28 mouse cellular contexts compared by ENCODE assay signal in the genomic region with DNA sequence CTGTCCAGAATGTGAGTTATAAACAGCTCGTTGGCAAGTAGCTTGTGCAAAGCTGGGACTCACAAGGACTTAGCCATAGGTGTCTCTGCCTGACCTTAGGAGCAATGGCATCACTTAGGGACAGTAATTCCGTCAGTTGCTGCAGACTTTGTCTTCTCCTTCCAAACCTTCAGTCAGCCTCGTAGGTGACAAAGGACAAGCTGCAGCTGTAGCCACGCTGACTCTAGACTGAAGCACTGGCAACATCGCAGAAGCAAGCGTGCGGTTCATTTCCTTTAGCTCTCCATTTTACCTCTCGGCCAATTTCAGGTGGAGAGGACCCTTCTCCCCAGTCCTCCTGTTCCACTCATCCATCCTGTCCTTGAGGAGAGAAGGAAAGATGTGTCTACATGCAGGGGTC. TPM values are rescaled to one million over a fixed set of nuclear protein-coding genes. Genes with fewer than 3 reads are reported as not detected.
DNase-seq lines count a peak whose midpoint lies in the region; ATAC-seq and TF ChIP-seq lines count a peak whose summit lies in the region.
"Had no signal": no experiment of that assay in that cellular context is flagged by ENCODE, and none has a peak within 500 bp of the region (broad histone marks: within the 10 kb centered on the region; RNA-seq: fewer than 3 reads in every experiment).

No protein-coding gene starts in this region.

- DNase-seq in lung, embryonic 14.5 days: peak; percentile 83
- no peak for DNase-seq in lung, adult 2 months
- no peak for DNase-seq in CH12.LX (ENCODE audit: extremely low read depth)
- peak; percentile 49 for DNase-seq in lung, postnatal 0 days (ENCODE audit: low spot score)
- DNase-seq in lung, postnatal 36 days: peak; percentile 60
- DNase-seq in layer of hippocampus, adult 2 months (ENCODE audit: low spot score in 2 of 2): no peak
- DNase-seq: adrenal gland, adult 8-10 months; adrenal gland, postnatal 25 days; cerebellum, adult 11-12 months; cerebellum, adult 8-10 months; cerebellum, postnatal 10 days; cerebellum, postnatal 36 days; embryo, embryonic 11 days; gastrocnemius, postnatal 14 days; heart, adult 18-20 months; heart, postnatal 10 days; heart, postnatal 36 days had no signal

- no peaks in the 10 kb centered on the region for H3K27me3 ChIP-seq in lung, embryonic 14.5 days (ENCODE audit: insufficient read depth, low read length)
- H3K27me3 ChIP-seq in CH12.LX (replicated peaks): no peaks in the 10 kb centered on the region
- H3K27me3 ChIP-seq in lung, postnatal 0 days (replicated peaks; ENCODE audit: insufficient read depth, low read length): no peaks in the 10 kb centered on the region
- H3K27me3 ChIP-seq: forebrain, embryonic 15.5 days had no signal

- no peak for TF ChIP-seq CTCF in lung, embryonic 14.5 days (IDR thresholded peaks at IDR 0.05; ENCODE audit: low read depth)
- no peak for TF ChIP-seq CTCF in lung, adult 2 months (IDR thresholded peaks at IDR 0.05; ENCODE audit: insufficient read depth, low read length)
- TF ChIP-seq CTCF in CH12.LX (conservative IDR thresholded peaks at IDR 0.05 in 1 of 2, IDR thresholded peaks at IDR 0.05 in 1 of 2; ENCODE audit: low read depth in 2 of 2, low read length in 2 of 2): no peak
- no peak for TF ChIP-seq CTCF in lung, postnatal 0 days (IDR thresholded peaks at IDR 0.05)
- no peak for TF ChIP-seq CTCF in layer of hippocampus, adult 2 months (conservative IDR thresholded peaks at IDR 0.05)

- H3K4me2 ChIP-seq in lung, embryonic 14.5 days: no peak overlapping the region
- peak overlapping the region; percentile 8; the same call in 1 of the 2 replicates for H3K4me2 ChIP-seq in CH12.LX (ENCODE audit: insufficient read depth, low read depth, poor library complexity, severe bottlenecking)
- H3K4me2 ChIP-seq in lung, postnatal 0 days (replicated peaks; ENCODE audit: low read depth, low read length): no peak overlapping the region
- H3K4me2 ChIP-seq: embryonic facial prominence, embryonic 13.5 days; forebrain, embryonic 12.5 days; forebrain, embryonic 15.5 days; heart, embryonic 12.5 days; heart, embryonic 15.5 days; hindbrain, embryonic 14.5 days had no signal

- H3K4me1 ChIP-seq in lung, embryonic 14.5 days (ENCODE audit: insufficient read depth): peaks cover 17% of the 10 kb centered on the region
- H3K4me1 ChIP-seq in lung, adult 2 months (ENCODE audit: control insufficient read depth, insufficient read depth, low read length): peaks cover 9% of the 10 kb centered on the region
- peaks cover 65 to 97% of the 10 kb centered on the region in 2 experiments for H3K4me1 ChIP-seq in CH12.LX (ENCODE audit: control insufficient read depth in 1 of 2, insufficient read depth in 2 of 2)
- H3K4me1 ChIP-seq in lung, postnatal 0 days (ENCODE audit: insufficient read depth, low read depth, low read length): no peaks in the 10 kb centered on the region; the same call in 1 of the 2 replicates
- H3K4me1 ChIP-seq: embryonic facial prominence, embryonic 13.5 days had no signal

- dilution Hi-C loops in CH12.LX (cut with MboI; ENCODE audit: extremely low pct_ligation_motif_present, extremely low pct_unique_long_range_greater_than_20kb, low sequenced_read_pairs): no loop called here

- TF ChIP-seq RAD21 in CH12.LX (IDR thresholded peaks at IDR 0.05; ENCODE audit: low read depth, low read length): no peak

- ATAC-seq in lung, embryonic 14.5 days (ENCODE audit: insufficient read depth): peak; percentile 17; the same call in 1 of the 2 replicates
- ATAC-seq in lung, postnatal 0 days: 0 out of 2 replicates have a peak, but pooled peaks have one; percentile 25
- ATAC-seq: activated CD4-positive, CD25-positive, alpha-beta regulatory T cell, adult 4 months; CD4-positive, CD25-positive, alpha-beta regulatory T cell, adult 4 months; forebrain, embryonic 15.5 days; hindbrain, postnatal 0 days had no signal

- no peak for TF ChIP-seq EP300 in CH12.LX (IDR thresholded peaks at IDR 0.05; ENCODE audit: low read length)
- no peak for TF ChIP-seq EP300 in lung, postnatal 0 days (IDR thresholded peaks at IDR 0.05)

- H3K27ac ChIP-seq in lung, embryonic 14.5 days (ENCODE audit: low read depth): no peak overlapping the region
- H3K27ac ChIP-seq in CH12.LX (ENCODE audit: insufficient read depth, low read depth): no peak overlapping the region
- H3K27ac ChIP-seq in lung, postnatal 0 days (ENCODE audit: low read length): no peak overlapping the region
- H3K27ac ChIP-seq in layer of hippocampus, adult 2 months: no peak overlapping the region
- H3K27ac ChIP-seq: embryonic facial prominence, embryonic 10.5 days; embryonic facial prominence, embryonic 13.5 days; forebrain, embryonic 12.5 days; forebrain, embryonic 15.5 days; heart, embryonic 15.5 days; hindbrain, embryonic 14.5 days; hindbrain, postnatal 0 days had no signal

- WGBS in lung, embryonic 14.5 days: 46% methylated on average over 8 of the region's 8 CpGs
- 66% methylated on average over 8 of the region's 8 CpGs for WGBS in lung, adult 2 months
- WGBS in lung, postnatal 0 days: 51% methylated on average over 8 of the region's 8 CpGs

- no peak overlapping the region for H3K9ac ChIP-seq in lung, embryonic 14.5 days
- no peak overlapping the region for H3K9ac ChIP-seq in CH12.LX (ENCODE audit: insufficient read depth, low read depth)
- no peak overlapping the region for H3K9ac ChIP-seq in lung, postnatal 0 days (replicated peaks; ENCODE audit: low read depth)
- H3K9ac ChIP-seq: forebrain, embryonic 12.5 days; forebrain, embryonic 15.5 days; heart, embryonic 12.5 days; heart, embryonic 15.5 days; hindbrain, embryonic 14.5 days had no signal

- H3K36me3 ChIP-seq in lung, embryonic 14.5 days (ENCODE audit: insufficient read depth): no peaks in the 10 kb centered on the region
- H3K36me3 ChIP-seq in CH12.LX (replicated peaks in 1 of 2; ENCODE audit: control insufficient read depth in 1 of 2, insufficient read depth in 1 of 2, low read length in 1 of 2): peaks cover 13 to 48% of the 10 kb centered on the region in 2 experiments
- H3K36me3 ChIP-seq in lung, postnatal 0 days (ENCODE audit: insufficient read depth, low read length): no peaks in the 10 kb centered on the region
- H3K36me3 ChIP-seq: embryonic facial prominence, embryonic 10.5 days; embryonic facial prominence, embryonic 13.5 days; forebrain, embryonic 12.5 days; forebrain, embryonic 15.5 days; heart, embryonic 12.5 days; heart, embryonic 15.5 days had no signal

- no peaks in the 10 kb centered on the region for H3K9me3 ChIP-seq in lung, embryonic 14.5 days (ENCODE audit: low read depth, low read length)
- H3K9me3 ChIP-seq in CH12.LX (replicated peaks; ENCODE audit: low read length): no peaks in the 10 kb centered on the region
- H3K9me3 ChIP-seq in lung, postnatal 0 days (ENCODE audit: low read length): no peaks in the 10 kb centered on the region
- H3K9me3 ChIP-seq: embryonic facial prominence, embryonic 10.5 days; embryonic facial prominence, embryonic 13.5 days; forebrain, embryonic 12.5 days; forebrain, embryonic 15.5 days; heart, embryonic 12.5 days; heart, embryonic 15.5 days had no signal

- H3K4me3 ChIP-seq in lung, embryonic 14.5 days (ENCODE audit: low read depth, low read length): no peak overlapping the region
- H3K4me3 ChIP-seq in lung, adult 2 months (replicated peaks; ENCODE audit: extremely low read depth, low read depth, low read length): no peak overlapping the region
- no peak overlapping the region for H3K4me3 ChIP-seq in CH12.LX (replicated peaks in 1 of 3; ENCODE audit: low read depth in 2 of 3, low read length in 2 of 3, poor library complexity in 1 of 3)
- H3K4me3 ChIP-seq in lung, postnatal 0 days (ENCODE audit: low read depth, low read length): no peak overlapping the region
- no peak overlapping the region for H3K4me3 ChIP-seq in layer of hippocampus, adult 2 months
- H3K4me3 ChIP-seq: embryonic facial prominence, embryonic 10.5 days; embryonic facial prominence, embryonic 13.5 days; erythroblast, embryonic 14.5 days; forebrain, embryonic 12.5 days; forebrain, embryonic 15.5 days; heart, embryonic 12.5 days; heart, embryonic 15.5 days had no signal

- in situ Hi-C loops in CH12.LX (cut with MboI; ENCODE audit: low pct_ligation_motif_present, low pct_unique_long_range_greater_than_20kb, low sequenced_read_pairs): no loop called here

- TF ChIP-seq POLR2A in lung, adult 2 months (IDR thresholded peaks at IDR 0.05; ENCODE audit: borderline replicate concordance, extremely low read depth, low read depth, low read length): no peak
- no peak for TF ChIP-seq POLR2A in CH12.LX (IDR thresholded peaks at IDR 0.05; ENCODE audit: low read depth, low read length)

- H3K79me2 ChIP-seq in CH12.LX (replicated peaks; ENCODE audit: control insufficient read depth, extremely low read depth, insufficient read depth, poor library complexity, severe bottlenecking): peaks cover 4% of the 10 kb centered on the region

TF ChIP-seq in CH12.LX, 34 proteins besides CTCF, POLR2A, EP300 and RAD21:
- TF ChIP-seq IRF4 (IDR thresholded peaks at IDR 0.05; ENCODE audit: low read depth, low read length) (no peak), POLR2AphosphoS2 (IDR thresholded peaks at IDR 0.05; ENCODE audit: low read depth, low read length) (no peak), KAT2A (IDR thresholded peaks at IDR 0.05; ENCODE audit: insufficient replicate concordance, low read length) (no peak), MXI1 (IDR thresholded peaks at IDR 0.05; ENCODE audit: low read depth, low read length) (0 out of 2 replicates have a peak, but pooled peaks have one; percentile 9), RCOR1 (conservative IDR thresholded peaks at IDR 0.05; ENCODE audit: low read depth, low read length) (no peak), SIN3A (IDR thresholded peaks at IDR 0.05; ENCODE audit: low read length) (no peak)

RNA-seq across cellular contexts. Expression of a gene that starts 7.3 kb away (rescaled TPM):
- 7.3 and 8.0 TPM in 2 replicates for polyA plus RNA-seq in lung, embryonic 14.5 days (2014; fragmentation: Nextera tagmentation; extraction: Ambion mirVana)
- 12.3 and 13.3 TPM in 2 replicates for polyA plus RNA-seq in lung, adult 2 months (2012; rRNA removed)
- total RNA-seq in CH12.LX (2012; rRNA removed) (7.1 and 14.4 TPM in 2 replicates), CH12.LX (2014; rRNA removed) (2.5 and 3.2 TPM in 2 replicates)
- 6.4 and 7.6 TPM in 2 replicates for polyA plus RNA-seq in CH12.LX (2012; ENCODE audit: insufficient read length, low read depth)
- polyA plus RNA-seq in lung, postnatal 0 days (2015; fragmentation: Nextera tagmentation; extraction: Ambion mirVana): 4.3 and 5.4 TPM in 2 replicates
- total RNA-seq in layer of hippocampus, adult 2 months (2021): 1 to 10 TPM; 2.4 to 2.7 TPM
- polyA plus RNA-seq: erythroblast, embryonic 14.5 days had no signal

Comparison
In these comparisons a context has a peak if more than half of its experiments do, and no peak if none do; other contexts are left out.
1. DNase-seq: peak in lung, embryonic 14.5 days (single experiment), lung, postnatal 0 days (single experiment) and lung, postnatal 36 days (single experiment); none in lung, adult 2 months (single experiment), CH12.LX (single experiment) and layer of hippocampus, adult 2 months (0 of 2).